In genomic region chr14:54203207-54203606, GRCm38 (mm10) we compare ENCODE assay signal across 29 mouse cellular contexts. TPM values are rescaled to one million over a fixed set of nuclear protein-coding genes. Genes with fewer than 3 reads are reported as not detected.
DNase-seq lines count a peak whose midpoint lies in the region; ATAC-seq and TF ChIP-seq lines count a peak whose summit lies in the region.
"Had no signal": no experiment of that assay in that cellular context is flagged by ENCODE, and none has a peak within 500 bp of the region (broad histone marks: within the 10 kb centered on the region; RNA-seq: fewer than 3 reads in every experiment).

No protein-coding gene starts in this region.

- peak overlapping the region; percentile 73 for H3K27ac ChIP-seq in spleen, adult 2 months (ENCODE audit: insufficient read depth, low read length)
- H3K27ac ChIP-seq: embryonic facial prominence, embryonic 10.5 days; embryonic facial prominence, embryonic 13.5 days; forebrain, embryonic 10.5 days; forebrain, embryonic 13.5 days; heart, adult 2 months; heart, embryonic 10.5 days; heart, embryonic 13.5 days; hindbrain, embryonic 13.5 days; hindbrain, postnatal 0 days had no signal

- TF ChIP-seq CTCF in spleen, adult 2 months (IDR thresholded peaks at IDR 0.05; ENCODE audit: extremely low read depth, insufficient read depth, insufficient read length, insufficient replicate concordance) = no peak

- H3K4me1 ChIP-seq in spleen, adult 2 months (ENCODE audit: control insufficient read depth, insufficient read depth, insufficient read length) = no peaks in the 10 kb centered on the region
- H3K4me1 ChIP-seq: embryonic facial prominence, embryonic 10.5 days; embryonic facial prominence, embryonic 13.5 days; forebrain, embryonic 10.5 days; forebrain, embryonic 13.5 days had no signal

- H3K36me3 ChIP-seq in spleen, adult 2 months (ENCODE audit: control insufficient read depth, insufficient read depth, low read length) = no peaks in the 10 kb centered on the region
- H3K36me3 ChIP-seq: embryonic facial prominence, embryonic 10.5 days; embryonic facial prominence, embryonic 13.5 days; forebrain, embryonic 10.5 days; heart, embryonic 10.5 days; heart, embryonic 13.5 days; hindbrain, embryonic 13.5 days had no signal

- TF ChIP-seq POLR2A in spleen, adult 2 months (IDR thresholded peaks at IDR 0.05; ENCODE audit: low read depth, low read length) = no peak

- peak overlapping the region; percentile 4; the same call in 1 of the 2 replicates for H3K4me3 ChIP-seq in spleen, adult 2 months (ENCODE audit: extremely low read depth, insufficient read depth, insufficient read length)
- H3K4me3 ChIP-seq: embryonic facial prominence, embryonic 10.5 days; embryonic facial prominence, embryonic 13.5 days; erythroblast, embryonic 14.5 days; forebrain, embryonic 10.5 days; forebrain, embryonic 13.5 days; heart, adult 2 months; heart, embryonic 10.5 days; heart, embryonic 13.5 days; hindbrain, embryonic 13.5 days had no signal

- ATAC-seq in frontal cortex, adult (ENCODE audit: low TSS enrichment) = peak; percentile 67
- ATAC-seq: activated CD4-positive, CD25-positive, alpha-beta regulatory T cell, adult 4 months; forebrain, embryonic 13.5 days; forebrain, embryonic 16.5 days; hindbrain, postnatal 0 days had no signal

- DNase-seq in frontal cortex, postnatal 36 days (ENCODE audit: low spot score in 2 of 2) = no peak
- peak; percentile 12 for DNase-seq in layer of hippocampus, adult 9-11 months
- DNase-seq in layer of hippocampus, postnatal 25 days (ENCODE audit: extremely low spot score in 1 of 2, low spot score in 1 of 2) = no peak
- no peak for DNase-seq in spleen, adult 2 months (ENCODE audit: low read depth in 1 of 2, low spot score in 2 of 2)
- DNase-seq in spleen, adult 18-20 months = no peak
- DNase-seq in naive thymus-derived CD4-positive, alpha-beta T cell, adult 2 months (ENCODE audit: low read depth) = peak; percentile 70
- DNase-seq: adrenal gland, adult 8-10 months; adrenal gland, postnatal 25 days; B cell, adult 2 months; cerebellum, adult 11-12 months; cerebellum, adult 8-10 months; cerebellum, postnatal 10 days; cerebellum, postnatal 36 days; embryo, embryonic 11 days; gastrocnemius, postnatal 25 days; heart, adult 2 months; heart, postnatal 14 days had no signal

- 87% methylated on average over 6 of the region's 6 CpGs for WGBS in spleen, adult 2 months

- H3K27me3 ChIP-seq in spleen, adult 2 months (ENCODE audit: control insufficient read depth, insufficient read depth, low read length) = no peaks in the 10 kb centered on the region
- H3K27me3 ChIP-seq: embryonic facial prominence, embryonic 13.5 days; forebrain, embryonic 13.5 days; heart, embryonic 13.5 days; hindbrain, embryonic 13.5 days had no signal

RNA-seq across cellular contexts. Expression of gene Dad1, which starts 50.7 kb away (rescaled TPM):
- 100 to 1,000 TPM; 117 to 132 TPM for total RNA-seq in layer of hippocampus, postnatal 25 days (2021)
- 309 and 372 TPM in 2 replicates for polyA plus RNA-seq in spleen, adult 2 months (2012; rRNA removed)

RNA-seq across cellular contexts. Expression of gene Abhd4, which starts 50.8 kb away (rescaled TPM):
- total RNA-seq in layer of hippocampus, postnatal 25 days (2021) = 10 to 100 TPM; 60.2 to 64.3 TPM
- 17.9 and 23.4 TPM in 2 replicates for polyA plus RNA-seq in spleen, adult 2 months (2012; rRNA removed)

Comparison
In these comparisons a context has a peak if more than half of its experiments do, and no peak if none do; other contexts are left out.
1. DNase-seq: peak in layer of hippocampus, adult 9-11 months (single experiment) and naive thymus-derived CD4-positive, alpha-beta T cell, adult 2 months (single experiment); none in frontal cortex, postnatal 36 days (0 of 2), layer of hippocampus, postnatal 25 days (0 of 2), spleen, adult 2 months (0 of 2) and spleen, adult 18-20 months (0 of 2).